Mouse (Mus musculus) kidney, postnatal 0 days (tissue): ENCODE measurements around the gene Higd1c. TPM values are rescaled to one million over a fixed set of nuclear protein-coding genes. Genes with fewer than 3 reads are reported as not detected.
"Not testable (repeated sequence)": the region's sequence is repeated elsewhere in the genome, so short reads cannot be mapped to it uniquely, and the experiment has no call there.

Experiments
- ATAC-seq: fragments of 200-750 bp; cut with Nextera tagmentation; replicated peaks from 2 replicates; pipeline ENCODE4 v1.8.0; 2017; ENCODE audit warnings: low read depth, moderate number of reproducible peaks, moderate TSS enrichment, moderate library complexity; ENCODE audit not compliant: low FRiP score
- DNase-seq: peaks from one replicate; pipeline ENCODE4 v3.0.0-alpha.2; 2016; ENCODE audit warnings: low spot score
- H3K27ac ChIP-seq: fragments of 300-500 bp; sonication (generic); 2 replicates; pipeline ENCODE4 v1.5.1; 2014; ENCODE audit warnings: mild to moderate bottlenecking
- H3K27me3 ChIP-seq: fragments of 300-500 bp; sonication (generic); 2 replicates; pipeline ENCODE4 v1.6.1; 2014; ENCODE audit warnings: low read length, mixed read lengths; ENCODE audit not compliant: insufficient read depth
- H3K36me3 ChIP-seq: fragments of 300-500 bp; sonication (generic); 2 replicates; pipeline ENCODE4 v1.6.1; 2014; ENCODE audit warnings: low read length, mixed read lengths; ENCODE audit not compliant: insufficient read depth
- H3K4me1 ChIP-seq: fragments of 300-500 bp; sonication (generic); replicated peaks from 2 replicates; pipeline ENCODE4 v1.6.1; 2014; ENCODE audit warnings: antibody characterized with exemption, low read length, mixed read lengths; ENCODE audit not compliant: insufficient read depth
- H3K4me2 ChIP-seq: fragments of 300-500 bp; sonication (generic); 2 replicates; pipeline ENCODE4 v1.6.1; 2014; ENCODE audit warnings: mild to moderate bottlenecking, low read length, moderate library complexity, mixed read lengths
- H3K4me3 ChIP-seq: fragments of 300-500 bp; sonication (generic); replicated peaks from 2 replicates; pipeline ENCODE4 v1.5.1; 2014; ENCODE audit warnings: low read depth, low read length
- H3K9ac ChIP-seq: fragments of 300-500 bp; sonication (generic); 2 replicates; pipeline ENCODE4 v1.6.1; 2014; ENCODE audit warnings: low read depth, low read length
- H3K9me3 ChIP-seq: fragments of 300-500 bp; sonication (generic); replicated peaks from 2 replicates; pipeline ENCODE4 v1.6.1; 2016; ENCODE audit warnings: low read length, inconsistent platforms, mixed read lengths
- CTCF ChIP-seq: IDR thresholded peaks from 2 replicates; pipeline ENCODE4 v1.5.1; 2016; ENCODE audit warnings: antibody characterized with exemption, low read depth, mild to moderate bottlenecking, moderate library complexity
- WGBS: fragments of 180-500 bp; shearing (Covaris S2); extraction: QIAGEN DNeasy Blood & Tissue Kit; methylation state at CpG from one replicate; pipeline ENCODE4 v1.1.7; 2014; 5-methylcytosine and 5-hydroxymethylcytosine counted together
- polyA plus RNA-seq: library from polyadenylated mRNA; unstranded; fragments of >200 nt; fragmentation: Nextera tagmentation; extraction: Ambion mirVana; gene quantifications from 2 replicates; pipeline ENCODE4 v1.2.1, GENCODE M21; 2015

The Higd1c gene
- polyA plus RNA-seq, 1 experiment from 2014 or later, result not detected

- no peaks in the 10 kb centered on the region for H3K36me3 ChIP-seq
- H3K27me3 ChIP-seq, result no peaks in the 10 kb centered on the region
- H3K27ac ChIP-seq, result no peak within 1 kb of the TSS
- no peak within 1 kb of the TSS for H3K4me3 ChIP-seq
- no peak for DNase-seq
- no peaks in the 10 kb centered on the region for H3K4me1 ChIP-seq
- no peaks in the 10 kb centered on the region for H3K9me3 ChIP-seq
- 83% methylated on average over 10 of the region's 10 CpGs for WGBS
- H3K9ac ChIP-seq, result no peak within 1 kb of the TSS
- TF ChIP-seq CTCF, result no peak
- no peak within 1 kb of the TSS for H3K4me2 ChIP-seq
- ATAC-seq, result no peak
Observed at GRCm38 (mm10) chr15:100352711-100353250, 11.6 kb upstream of the Higd1c start, which contains the start of the genes Methig1 and Mettl7a2. Gene Methig1, plus strand, starts transcription at chr15:100353149. Gene Mettl7a2, plus strand, starts transcription at chr15:100353200.

- not testable (repeated sequence) for H3K36me3 ChIP-seq, H3K4me2 ChIP-seq, DNase-seq, H3K9ac ChIP-seq, H3K4me1 ChIP-seq, H3K4me3 ChIP-seq, H3K9me3 ChIP-seq, H3K27me3 ChIP-seq, H3K27ac ChIP-seq, ATAC-seq
- WGBS, result 86% methylated on average over 12 of the region's 22 CpGs
Observed at GRCm38 (mm10) chr15:100353399-100353798, 10.9 kb upstream of the Higd1c start.

- ATAC-seq, result no peak
Observed at GRCm38 (mm10) chr15:100355876-100356275, 8.5 kb upstream of the Higd1c start.

GRCm38 (mm10) chr15:100365967-100366366 is 1.6 kb downstream of the Higd1c start:
- H3K27ac ChIP-seq, H3K4me3 ChIP-seq, H3K4me1 ChIP-seq, DNase-seq, H3K36me3 ChIP-seq, H3K9ac ChIP-seq, ATAC-seq, H3K27me3 ChIP-seq, H3K4me2 ChIP-seq, H3K9me3 ChIP-seq: not testable (repeated sequence)
- WGBS, result 31% methylated on average over 9 of the region's 9 CpGs

More at GRCm38 (mm10) chr15:100355876-100356275, 8.5 kb upstream of the Higd1c start:
- Histone ChIP-seq H3K4me3 (no peak overlapping the region), H3K36me3 (no peaks in the 10 kb centered on the region), H3K4me1 (no peaks in the 10 kb centered on the region), H3K9me3 (no peaks in the 10 kb centered on the region), H3K27ac (no peak overlapping the region), H3K4me2 (no peak overlapping the region), H3K27me3 (no peaks in the 10 kb centered on the region), H3K9ac (no peak overlapping the region)
- no peak for DNase-seq
- WGBS, result 52% methylated on average over 5 of the region's 5 CpGs
- no peak for TF ChIP-seq CTCF

- H3K27ac ChIP-seq, result no peak overlapping the region
- H3K27me3 ChIP-seq, result no peaks in the 10 kb centered on the region
- H3K9me3 ChIP-seq, result no peaks in the 10 kb centered on the region
- DNase-seq (no peak), ATAC-seq (no peak)
- 52% methylated on average over 7 of the region's 7 CpGs for WGBS
- no peak overlapping the region for H3K4me3 ChIP-seq
- no peak for TF ChIP-seq CTCF
- H3K4me1 ChIP-seq, result no peaks in the 10 kb centered on the region
- H3K36me3 ChIP-seq, result no peaks in the 10 kb centered on the region
- no peak overlapping the region for H3K4me2 ChIP-seq
- H3K9ac ChIP-seq, result no peak overlapping the region
Observed at GRCm38 (mm10) chr15:100367119-100367518, 2.8 kb downstream of the Higd1c start.

- Histone ChIP-seq H3K27ac (no peak overlapping the region), H3K9me3 (no peaks in the 10 kb centered on the region), H3K36me3 (no peaks in the 10 kb centered on the region), H3K9ac (no peak overlapping the region), H3K27me3 (no peaks in the 10 kb centered on the region), H3K4me3 (no peak overlapping the region), H3K4me2 (no peak overlapping the region), H3K4me1 (no peaks in the 10 kb centered on the region)
- peak; percentile 78 for TF ChIP-seq CTCF
- ATAC-seq (no peak), DNase-seq (peak; percentile 76)
- 29% methylated on average over 5 of the region's 5 CpGs for WGBS
Observed at GRCm38 (mm10) chr15:100375066-100375465, 10.7 kb downstream of the Higd1c start.

GRCm38 (mm10) chr15:100377847-100378505 is 13.6 kb downstream of the Higd1c start:
- H3K27ac ChIP-seq, H3K4me1 ChIP-seq, H3K4me3 ChIP-seq, H3K36me3 ChIP-seq, H3K27me3 ChIP-seq, H3K9me3 ChIP-seq, ATAC-seq, H3K4me2 ChIP-seq, DNase-seq, H3K9ac ChIP-seq: not testable (repeated sequence)
- WGBS, result 25% methylated on average over 3 of the region's 9 CpGs
- peak; percentile 33; the same call in 1 of the 2 replicates for TF ChIP-seq CTCF
